Mouse (Mus musculus) ES-E14 (cell line): ENCODE data around the gene Ctnnd2. TPM values are rescaled to one million over a fixed set of nuclear protein-coding genes. Genes with fewer than 3 reads are reported as not detected.

ENCODE experiments used
- DNase-seq: peaks from one replicate; pipeline ENCODE4 v3.0.0-alpha.2; 2013; ENCODE audit warnings: low read depth, low spot score
- H3K27ac ChIP-seq: 2 replicates; pipeline ENCODE4 v1.5.1; 2012; ENCODE audit warnings: low read depth, mild to moderate bottlenecking, low read length, moderate library complexity, mixed read lengths; ENCODE audit not compliant: poor library complexity, insufficient read depth, severe bottlenecking
- H3K36me3 ChIP-seq: 2 replicates; pipeline ENCODE4 v1.6.1; 2012; ENCODE audit warnings: mild to moderate bottlenecking, low read length, moderate library complexity, mixed read lengths; ENCODE audit not compliant: control insufficient read depth, poor library complexity, insufficient read depth, severe bottlenecking
- H3K4me1 ChIP-seq, 2 experiments: fragments of 150-350 bp in 1 of 2; sonication (generic) in 1 of 2; 2 replicates each; pipeline ENCODE4 v1.6.1; 2012; ENCODE audit warnings: low read length in 2 of 2, mild to moderate bottlenecking in 1 of 2, mixed read lengths in 1 of 2; ENCODE audit not compliant: control insufficient read depth in 2 of 2, insufficient read depth in 2 of 2, poor library complexity in 1 of 2
- H3K4me3 ChIP-seq, 2 experiments: fragments of 150-350 bp in 1 of 2; sonication (generic) in 1 of 2; 2 replicates each; pipeline ENCODE4 v1.5.1; 2012; ENCODE audit warnings: low read length in 2 of 2, low read depth in 1 of 2, mild to moderate bottlenecking in 1 of 2, mixed read lengths in 1 of 2; ENCODE audit not compliant: insufficient read depth in 1 of 2, poor library complexity in 1 of 2, severe bottlenecking in 1 of 2
- H3K9ac ChIP-seq: 2 replicates; pipeline ENCODE4 v1.6.1; 2012; ENCODE audit warnings: low read depth, mild to moderate bottlenecking, low read length, mixed read lengths; ENCODE audit not compliant: poor library complexity, insufficient read depth, severe bottlenecking
- H3K9me3 ChIP-seq: fragments of 150-350 bp; sonication (generic); 2 replicates; pipeline ENCODE4 v1.6.1; 2012; ENCODE audit warnings: low read depth, mild to moderate bottlenecking, low read length; ENCODE audit not compliant: control insufficient read depth, insufficient read depth
- CHD2 ChIP-seq: IDR thresholded peaks from 2 replicates; pipeline ENCODE4 v1.6.1; 2014; ENCODE audit warnings: mild to moderate bottlenecking, low read depth, low read length, inconsistent platforms
- HCFC1 ChIP-seq: IDR thresholded peaks from 2 replicates; pipeline ENCODE4 v1.6.1; 2012; ENCODE audit warnings: low read length, inconsistent platforms, borderline replicate concordance; ENCODE audit not compliant: insufficient read depth
- MAFK ChIP-seq: IDR thresholded peaks from 2 replicates; pipeline ENCODE4 v1.6.1; 2014; ENCODE audit warnings: mild to moderate bottlenecking, low read depth, low read length, inconsistent platforms; ENCODE audit not compliant: insufficient read depth
- ZC3H11A ChIP-seq: IDR thresholded peaks from 2 replicates; pipeline ENCODE4 v1.6.1; 2012; ENCODE audit warnings: low read depth, mild to moderate bottlenecking, inconsistent platforms, low read length, borderline replicate concordance
- ZNF384 ChIP-seq: IDR thresholded peaks from 2 replicates; pipeline ENCODE4 v1.6.1; 2012; ENCODE audit warnings: low read depth, low read length, inconsistent platforms
- in situ Hi-C, 2 experiments: fragments of 600-800 bp; cut with MboI; formaldehyde crosslinking; loops; one replicate each; pipeline ENCODE4 v1.15.1; 2025; ENCODE audit warnings: low sequenced_read_pairs in 2 of 2, inconsistent platforms in 1 of 2; ENCODE audit not compliant: unreplicated experiment in 2 of 2
- total RNA-seq: library from RNA; depleted of rRNA; stranded (reverse); fragments of 300-350 nt; gene quantifications from 2 replicates; pipeline ENCODE4 v1.2.3, GENCODE M21; 2012

The Ctnnd2 gene
- total RNA-seq, 1 experiment = 3.6 TPM

DNA sequence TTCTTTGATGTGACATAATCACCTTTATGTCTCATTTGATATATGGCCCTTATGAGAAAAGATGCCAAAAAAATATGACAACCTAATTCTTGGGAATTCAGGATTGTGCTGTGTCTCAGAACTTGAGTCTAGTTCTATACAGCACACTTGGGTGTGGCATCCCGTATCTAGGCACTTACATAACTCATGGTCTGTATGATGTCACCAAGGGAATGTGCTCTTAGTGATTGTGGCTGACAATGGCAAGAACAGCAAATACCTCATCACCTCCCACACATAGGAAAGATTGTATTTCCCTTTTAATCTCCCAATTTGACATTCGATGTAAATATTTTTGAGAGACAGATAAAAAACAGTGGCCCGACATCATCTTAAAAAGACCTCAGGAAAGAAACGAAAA, 509.5 kb downstream of the Ctnnd2 start:
- in situ Hi-C loops = no loop called here
- Histone ChIP-seq H3K9me3 (no peaks in the 10 kb centered on the region), H3K36me3 (no peaks in the 10 kb centered on the region), H3K4me3 (no peak overlapping the region), H3K4me1 (no peaks in the 10 kb centered on the region), H3K9ac (no peak overlapping the region), H3K27ac (no peak overlapping the region)
- DNase-seq = no peak
- TF ChIP-seq CHD2 (no peak), HCFC1 (no peak), MAFK (no peak), ZNF384 (no peak), ZC3H11A (no peak)

DNA sequence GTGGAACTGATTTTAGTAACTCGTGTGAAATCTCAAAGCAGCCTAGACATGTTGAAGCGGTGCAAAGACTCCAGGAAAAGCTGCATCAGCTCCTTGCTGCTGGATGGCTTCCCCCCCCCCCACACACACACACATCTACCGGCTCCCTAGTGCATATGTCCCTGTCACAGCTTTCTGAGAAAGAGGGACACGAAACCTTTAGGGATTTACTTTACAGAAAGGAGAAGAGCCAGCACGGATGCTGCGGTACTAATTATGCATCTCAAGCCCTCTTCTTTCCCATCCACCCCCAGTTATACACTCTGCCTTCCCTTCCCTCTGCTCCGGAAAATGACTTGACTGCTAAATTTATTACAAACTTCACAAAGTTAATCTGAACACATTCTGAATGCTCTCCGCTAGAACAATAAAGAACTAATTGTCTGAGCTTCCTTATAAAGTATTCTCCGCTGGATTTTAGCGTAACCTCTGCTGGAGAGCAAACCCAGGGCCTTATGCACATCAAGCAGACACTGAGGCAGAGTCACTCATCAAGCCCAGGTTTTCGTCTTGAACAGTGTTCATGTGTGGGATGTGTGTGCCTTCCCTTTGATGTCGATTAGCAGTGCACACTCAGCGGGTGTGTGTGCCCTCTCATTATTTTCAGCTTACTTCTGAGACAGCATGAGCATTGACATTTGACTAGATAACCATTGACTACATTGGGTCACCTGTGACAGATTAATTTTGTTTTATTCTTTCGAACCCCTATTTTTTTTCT, 510.1 kb downstream of the Ctnnd2 start:
- Histone ChIP-seq H3K4me1 (no peaks in the 10 kb centered on the region), H3K27ac (no peak overlapping the region), H3K9me3 (no peaks in the 10 kb centered on the region), H3K36me3 (no peaks in the 10 kb centered on the region), H3K9ac (no peak overlapping the region), H3K4me3 (no peak overlapping the region)
- no peak for DNase-seq
- no peak for TF ChIP-seq ZC3H11A
- in situ Hi-C loops = no loop called here

- DNase-seq = no peak
- TF ChIP-seq CHD2 = no peak
- no peak for TF ChIP-seq MAFK
- TF ChIP-seq ZC3H11A = no peak
- TF ChIP-seq HCFC1 = no peak
- no peak for TF ChIP-seq ZNF384
- Histone ChIP-seq H3K9ac (no peak overlapping the region), H3K4me1 (no peaks in the 10 kb centered on the region), H3K9me3 (no peaks in the 10 kb centered on the region), H3K27ac (no peak overlapping the region), H3K4me3 (no peak overlapping the region), H3K36me3 (no peaks in the 10 kb centered on the region)
- in situ Hi-C loops = no loop called here
These were observed 514.1 kb downstream of the Ctnnd2 start for GRCm38 (mm10) chr15:30686206-30687101.

DNA sequence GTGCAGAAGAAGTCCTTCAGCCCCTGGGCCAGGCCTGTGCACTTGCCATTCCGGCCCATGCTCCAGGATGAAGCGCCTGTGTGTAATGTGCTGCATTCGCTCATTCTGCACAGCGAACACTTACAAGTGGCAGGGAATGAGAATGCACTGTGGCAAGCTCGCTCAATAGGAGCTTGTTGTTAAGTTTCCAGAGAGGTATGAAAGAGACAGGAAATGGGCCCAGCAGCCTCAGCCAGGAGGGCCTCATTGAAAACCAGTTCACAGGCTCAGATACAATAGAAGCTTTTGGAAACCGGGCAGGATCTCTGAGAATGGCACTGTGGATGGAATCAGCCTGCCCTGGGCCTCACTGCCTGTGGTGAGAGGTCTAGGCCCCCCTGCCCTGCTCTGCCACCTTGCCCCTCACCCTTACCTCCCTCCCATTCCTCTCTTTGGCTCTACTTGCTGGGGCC, 521.4 kb downstream of the Ctnnd2 start:
- in situ Hi-C loops = no loop called here
- H3K9me3 ChIP-seq = no peaks in the 10 kb centered on the region

More for the DNA sequence above, 521.4 kb downstream of the Ctnnd2 start:
- no peak for TF ChIP-seq HCFC1
- TF ChIP-seq ZC3H11A = no peak
- TF ChIP-seq MAFK = no peak
- TF ChIP-seq CHD2 = no peak
- no peak for TF ChIP-seq ZNF384
- Histone ChIP-seq H3K4me3 (no peak overlapping the region), H3K27ac (peak overlapping the region; percentile 72), H3K9ac (no peak overlapping the region), H3K36me3 (no peaks in the 10 kb centered on the region), H3K4me1 (peaks cover 4 to 6% of the 10 kb centered on the region in 2 experiments; a peak in 3 of 4 replicates)
- peak; percentile 47 for DNase-seq
